Comparison of ENCODE assay signal across 18 mouse cellular contexts in genomic region chrX:134365421-134365820, GRCm38 (mm10). TPM values are rescaled to one million over a fixed set of nuclear protein-coding genes. Genes with fewer than 3 reads are reported as not detected.
DNase-seq lines count a peak whose midpoint lies in the region; TF ChIP-seq lines count a peak whose summit lies in the region.
"Had no signal": no experiment of that assay in that cellular context is flagged by ENCODE, and none has a peak within 500 bp of the region (broad histone marks: within the 10 kb centered on the region; RNA-seq: fewer than 3 reads in every experiment).

No protein-coding gene starts in this region.

- H3K27me3 ChIP-seq in MEL (ENCODE audit: control insufficient read depth in 1 of 2, insufficient read depth in 2 of 2, low read length in 2 of 2): no peaks in the 10 kb centered on the region
- H3K27me3 ChIP-seq: CH12.LX had no signal

- no peak for TF ChIP-seq EP300 in MEL (IDR thresholded peaks at IDR 0.05; ENCODE audit: low read depth in 1 of 2, low read length in 2 of 2)

- no peak for TF ChIP-seq POLR2A in MEL (IDR thresholded peaks at IDR 0.05; ENCODE audit: control insufficient read depth in 1 of 2, insufficient read depth in 1 of 2, low read depth in 1 of 2, low read length in 2 of 2, poor library complexity in 1 of 2)

- peak; percentile 53 for DNase-seq in heart, adult 11 months
- DNase-seq in heart, adult 18-20 months: no peak
- DNase-seq in MEL (ENCODE audit: low read depth, low spot score): no peak
- no peak for DNase-seq in cerebellum, postnatal 10 days
- DNase-seq: adrenal gland, adult 2 months; adrenal gland, adult 8-10 months; adrenal gland, postnatal 10 days; adrenal gland, postnatal 14 days; adrenal gland, postnatal 25 days; adrenal gland, postnatal 36 days; B cell, adult 2 months; cerebellum, adult 11 months; cerebellum, adult 11-12 months; cerebellum, adult 18-20 months; cerebellum, adult 2 months had no signal

- no peak for TF ChIP-seq RAD21 in MEL (IDR thresholded peaks at IDR 0.05; ENCODE audit: low read depth, low read length)

- H3K9ac ChIP-seq in MEL (ENCODE audit: control insufficient read depth, low read depth, low read length, poor library complexity, severe bottlenecking): no peak overlapping the region

- TF ChIP-seq CTCF in MEL (IDR thresholded peaks at IDR 0.05 in 2 of 3, conservative IDR thresholded peaks at IDR 0.05 in 1 of 3; ENCODE audit: control insufficient read depth in 1 of 3, insufficient read depth in 1 of 3, low read depth in 2 of 3, low read length in 3 of 3, poor library complexity in 1 of 3, severe bottlenecking in 1 of 3): no peak

- H3K9me3 ChIP-seq in MEL (replicated peaks; ENCODE audit: insufficient read depth, low read length): no peaks in the 10 kb centered on the region
- H3K9me3 ChIP-seq: G1E had no signal

- no peaks in the 10 kb centered on the region for H3K79me2 ChIP-seq in MEL (ENCODE audit: control insufficient read depth, insufficient read depth, low read length, poor library complexity)

- H3K36me3 ChIP-seq in MEL (ENCODE audit: control insufficient read depth in 1 of 2, insufficient read depth in 2 of 2, low read length in 2 of 2): peaks cover 0 to 30% of the 10 kb centered on the region in 2 experiments; a peak in 2 of 4 replicates

- no peak overlapping the region for H3K4me3 ChIP-seq in MEL (ENCODE audit: control insufficient read depth in 1 of 2, insufficient read depth in 1 of 2, low read depth in 2 of 2, low read length in 2 of 2)

- H3K27ac ChIP-seq in MEL (ENCODE audit: control insufficient read depth, low read depth, low read length): no peak overlapping the region

- H3K4me1 ChIP-seq in MEL (ENCODE audit: control insufficient read depth in 1 of 2, insufficient read depth in 2 of 2, low read length in 2 of 2): no peaks in the 10 kb centered on the region

TF ChIP-seq in MEL, 35 proteins besides CTCF, POLR2A, EP300 and RAD21:
- TF ChIP-seq SIN3A (IDR thresholded peaks at IDR 0.05; ENCODE audit: low read length) (no peak), GATA1 (IDR thresholded peaks at IDR 0.05; ENCODE audit: low read depth, low read length) (no peak), POLR2AphosphoS2 (IDR thresholded peaks at IDR 0.05; ENCODE audit: low read length) (peak; percentile 73; the same call in 1 of the 2 replicates), POLR2AphosphoS5 (IDR thresholded peaks at IDR 0.05; ENCODE audit: borderline replicate concordance, low read depth, low read length) (no peak), ELF1 (IDR thresholded peaks at IDR 0.05; ENCODE audit: low read depth, low read length) (no peak), RCOR1 (IDR thresholded peaks at IDR 0.05; ENCODE audit: low read depth, low read length) (no peak), USF2 (IDR thresholded peaks at IDR 0.05; ENCODE audit: borderline replicate concordance in 1 of 2, insufficient read depth in 1 of 2, low read depth in 1 of 2, low read length in 2 of 2) (no peak), KAT2A (conservative IDR thresholded peaks at IDR 0.05; ENCODE audit: low read depth, low read length) (no peak)
TF ChIP-seq in MEL: peak in this region for 1.

RNA-seq across cellular contexts. Expression of gene Drp2, which starts 38.9 kb away (rescaled TPM):
- total RNA-seq in heart, adult 18-20 months (2021): under 1 TPM; 0.37 to 0.49 TPM
- 0.39 and 0.49 TPM in 2 replicates for total RNA-seq in MEL (2012; rRNA removed)
- polyA plus RNA-seq in MEL (2012; ENCODE audit: insufficient read depth in 1 of 2, insufficient read length in 2 of 2, low read depth in 1 of 2, low replicate concordance in 2 of 2, missing spikeins in 1 of 2): 1 to 10 TPM in 1 of 2 experiments, not detected in 1; 1.6 TPM
- polyA plus RNA-seq: CD4-positive, CD25-positive, alpha-beta regulatory T cell, adult 4 months had no signal

RNA-seq across cellular contexts. Expression of gene Cenpi, which starts 57.5 kb away (rescaled TPM):
- total RNA-seq in heart, adult 18-20 months (2021): under 1 TPM; 0.30 to 0.64 TPM
- 54.7 and 56.3 TPM in 2 replicates for total RNA-seq in MEL (2012; rRNA removed)
- 10 to 100 TPM in 1 of 2 experiments, not detected in 1; 50.8 TPM for polyA plus RNA-seq in MEL (2012; ENCODE audit: insufficient read depth in 1 of 2, insufficient read length in 2 of 2, low read depth in 1 of 2, low replicate concordance in 2 of 2, missing spikeins in 1 of 2)

Comparison
In these comparisons a context has a peak if more than half of its experiments do, and no peak if none do; other contexts are left out.
1. RNA of gene Cenpi, which starts 57.5 kb away (total RNA-seq): 54.7 to 56.3 TPM in MEL; 0.30 to 0.64 TPM in heart, adult 18-20 months; every median in the first group is over 10 times any median in the second.